Mouse (Mus musculus): ENCODE measurements around the gene Unc13b.

DNA sequence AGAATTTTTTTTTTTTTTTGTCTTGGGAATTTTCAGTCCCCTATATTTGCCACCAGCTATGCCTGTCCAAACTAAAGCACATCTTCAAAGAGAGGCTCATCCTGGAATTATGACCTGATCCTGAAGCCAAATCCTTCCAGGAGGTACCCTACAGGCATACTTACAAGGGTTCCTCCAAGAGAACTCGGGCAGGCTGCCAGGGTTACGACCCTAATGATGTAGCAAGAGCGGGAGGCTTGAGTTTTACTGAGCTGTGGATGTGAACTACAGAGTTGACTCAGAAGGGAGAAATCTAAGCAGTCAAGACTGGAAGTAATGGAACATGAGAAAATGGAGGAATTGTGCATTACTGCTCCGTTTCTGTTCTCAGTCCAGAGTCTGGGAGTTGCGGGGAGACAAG lies 201.3 kb downstream of the Unc13b start:
- TF ChIP-seq CTCF (IDR thresholded peaks at IDR 0.05; ENCODE audit: borderline replicate concordance, control insufficient read depth, extremely low read depth, insufficient read depth, low read length, poor library complexity) (no peak), POLR2A (IDR thresholded peaks at IDR 0.05; ENCODE audit: control insufficient read depth, extremely low read depth, insufficient read depth, low read length, poor library complexity) (no peak)
